Mouse (Mus musculus): Measurements from ENCODE around the gene Ugt1a8.

Gene Ugt1a8

GRCm38 (mm10) chr1:88179657-88180056, 92.0 kb downstream of the Ugt1a8 start:
- no peak for DNase-seq (ENCODE audit: low read depth, low spot score)

- DNase-seq (ENCODE audit: low read depth, low spot score): no peak
Observed at GRCm38 (mm10) chr1:88186325-88186935, 98.8 kb downstream of the Ugt1a8 start.

DNA sequence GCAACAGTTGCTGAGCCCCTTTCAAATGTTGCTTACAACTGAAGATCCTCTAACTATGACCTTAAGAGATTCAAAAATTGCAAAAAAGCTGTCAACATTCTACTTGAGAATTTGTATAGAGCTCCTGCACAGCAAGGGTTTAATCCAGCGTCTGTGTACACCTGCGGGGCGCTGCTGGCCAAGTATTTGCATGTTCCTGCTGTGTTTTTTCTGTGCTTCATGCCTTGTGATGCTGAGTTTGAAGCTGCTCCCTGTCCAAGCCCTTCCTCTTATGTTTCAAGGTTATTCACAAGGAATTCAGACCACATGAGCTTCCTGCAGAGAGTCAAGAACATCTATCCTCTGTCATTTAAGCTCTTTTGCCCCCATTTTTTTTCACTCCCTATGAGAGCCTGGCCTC, 104.5 kb downstream of the Ugt1a8 start:
- no peak for DNase-seq (ENCODE audit: low read depth, low spot score)

GRCm38 (mm10) chr1:88195687-88196086, 108.1 kb downstream of the Ugt1a8 start:
- no peak for DNase-seq (ENCODE audit: low read depth, low spot score)

DNA sequence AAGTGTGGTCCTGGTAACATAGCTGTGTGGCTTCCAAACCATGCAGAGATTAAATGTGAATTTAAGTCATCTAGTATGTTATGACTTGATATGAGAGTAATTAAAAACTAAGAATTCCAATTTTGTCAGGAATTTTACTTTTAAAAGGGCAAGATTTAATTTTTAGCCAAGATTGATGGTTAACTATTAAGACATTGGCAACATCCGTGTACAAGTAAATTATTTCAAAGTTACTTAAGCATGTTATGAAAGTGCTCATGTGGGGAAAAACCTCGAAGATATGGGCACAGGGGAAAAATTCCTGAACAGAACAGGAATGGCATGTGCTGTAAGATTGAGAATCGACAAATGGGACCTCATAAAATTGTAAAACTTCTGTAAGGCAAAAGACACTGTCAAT, 109.8 kb downstream of the Ugt1a8 start:
- no peak for DNase-seq (ENCODE audit: low read depth, low spot score)

- DNase-seq (ENCODE audit: low read depth, low spot score): no peak
Observed at GRCm38 (mm10) chr1:88199996-88200395, 112.4 kb downstream of the Ugt1a8 start.

DNA sequence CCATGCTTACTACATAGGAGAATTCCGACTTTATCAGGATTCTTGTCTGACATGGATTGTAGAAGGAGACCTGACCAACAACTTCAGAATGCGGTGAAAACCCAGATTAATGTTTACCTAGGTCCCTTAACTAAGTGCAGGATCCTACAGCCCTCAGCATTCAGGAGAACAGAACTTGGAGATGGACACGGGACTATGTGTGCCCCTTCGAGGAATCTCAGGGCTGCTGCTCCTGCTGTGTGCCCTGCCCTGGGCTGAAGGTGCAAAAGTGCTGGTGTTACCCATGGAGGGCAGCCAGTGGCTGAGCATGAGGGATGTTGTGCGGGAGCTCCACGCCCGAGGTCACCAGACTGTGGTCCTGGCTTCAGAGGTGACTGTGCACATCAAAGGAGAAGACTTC, 112.8 kb downstream of the Ugt1a8 start, which contains the start of gene Ugt1a2:
Gene Ugt1a2 (plus strand): TSS at position 146 of the 400 bp plus-strand sequence.
- no peak for DNase-seq (ENCODE audit: low read depth, low spot score)

DNA sequence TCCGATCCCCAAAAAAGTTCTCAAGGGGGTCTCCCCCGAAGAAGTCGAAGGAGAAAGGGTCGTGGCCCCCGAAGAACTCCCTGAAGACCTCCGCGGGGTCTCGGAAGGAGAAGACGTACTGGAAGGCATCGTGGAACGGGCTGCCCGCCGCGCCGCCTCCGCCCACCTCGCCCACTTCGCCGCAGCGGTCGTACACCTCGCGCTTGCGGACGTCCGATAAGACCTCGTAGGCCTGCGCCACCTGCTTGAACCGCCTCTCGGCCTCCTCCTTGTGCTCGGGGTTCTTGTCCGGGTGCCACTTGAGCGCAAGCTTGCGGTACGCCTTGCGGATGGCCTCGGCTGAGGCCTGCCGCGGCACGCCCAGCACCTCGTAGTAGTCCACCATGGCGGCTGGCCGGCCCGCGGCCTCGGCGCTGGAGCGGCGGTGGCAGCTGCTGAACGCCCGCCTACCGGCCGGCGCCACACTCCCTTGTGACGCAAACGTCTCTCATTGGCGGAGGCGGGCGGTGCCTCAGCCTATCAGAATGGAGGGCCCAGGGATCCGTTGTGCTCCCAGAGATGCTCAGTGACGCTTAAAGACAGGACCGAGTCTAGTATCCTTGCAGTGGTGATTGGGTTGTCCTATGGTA, 117.8 kb downstream of the Ugt1a8 start, which contains the start of gene Dnajb3:
Gene Dnajb3 (minus strand): TSS at position 489 of the 629 bp plus-strand sequence.
- peak; percentile 27 for DNase-seq (ENCODE audit: low read depth, low spot score)

DNA sequence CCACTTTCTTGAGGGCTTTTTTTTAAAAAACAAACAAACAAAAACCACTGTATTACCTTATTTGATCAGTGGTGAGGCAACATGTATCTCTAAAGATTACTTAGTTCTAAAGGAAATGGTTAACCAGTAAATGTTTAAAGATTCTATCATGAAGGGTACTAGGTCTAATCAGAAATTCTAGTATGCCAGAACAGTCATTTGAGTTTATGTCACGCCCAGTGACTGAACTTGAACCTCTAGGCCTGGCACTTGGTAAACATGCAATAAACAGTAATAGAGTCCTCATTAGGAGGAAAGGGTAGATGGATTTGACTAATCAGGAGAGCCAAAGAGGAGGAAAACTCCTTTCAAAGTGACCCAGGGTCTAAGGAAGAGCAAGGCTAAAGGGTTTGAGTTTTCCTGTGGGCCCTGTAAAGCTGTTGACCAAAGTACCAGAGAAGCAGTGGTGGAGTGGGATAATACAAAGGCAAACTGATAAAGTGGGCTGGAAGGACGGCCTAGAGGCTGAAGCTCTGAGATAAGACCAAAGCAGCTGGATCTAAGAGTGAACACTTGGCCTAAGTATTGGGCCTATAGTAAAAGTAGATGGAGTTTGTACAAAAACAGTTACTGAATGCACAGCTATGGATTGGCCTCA, 119.3 kb downstream of the Ugt1a8 start:
- DNase-seq (ENCODE audit: low read depth, low spot score): no peak

DNA sequence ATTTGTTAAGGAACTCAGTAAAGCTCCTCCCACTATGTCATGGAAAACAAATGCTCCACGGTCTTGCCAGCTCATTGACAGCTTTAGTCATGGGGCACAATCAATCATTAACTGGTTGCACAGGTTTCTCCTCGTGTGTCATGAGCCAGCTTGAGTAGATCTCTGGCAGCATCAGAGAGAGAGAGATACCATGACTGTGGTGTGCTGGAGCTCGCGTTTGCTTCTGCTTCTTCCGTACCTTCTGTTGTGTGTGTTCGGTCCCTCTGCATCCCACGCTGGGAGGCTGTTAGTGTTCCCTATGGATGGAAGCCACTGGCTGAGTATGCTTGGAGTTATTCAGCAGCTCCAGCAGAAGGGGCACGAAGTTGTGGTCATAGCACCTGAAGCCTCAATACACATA, 124.2 kb downstream of the Ugt1a8 start, which contains the start of gene Ugt1a1:
Gene Ugt1a1 (plus strand): TSS at position 148 of the 400 bp plus-strand sequence.
- DNase-seq (ENCODE audit: low read depth, low spot score): peak; percentile 11

- peak; percentile 14 for DNase-seq (ENCODE audit: low read depth, low spot score)
Observed at GRCm38 (mm10) chr1:88212341-88213045, 124.9 kb downstream of the Ugt1a8 start.

DNA sequence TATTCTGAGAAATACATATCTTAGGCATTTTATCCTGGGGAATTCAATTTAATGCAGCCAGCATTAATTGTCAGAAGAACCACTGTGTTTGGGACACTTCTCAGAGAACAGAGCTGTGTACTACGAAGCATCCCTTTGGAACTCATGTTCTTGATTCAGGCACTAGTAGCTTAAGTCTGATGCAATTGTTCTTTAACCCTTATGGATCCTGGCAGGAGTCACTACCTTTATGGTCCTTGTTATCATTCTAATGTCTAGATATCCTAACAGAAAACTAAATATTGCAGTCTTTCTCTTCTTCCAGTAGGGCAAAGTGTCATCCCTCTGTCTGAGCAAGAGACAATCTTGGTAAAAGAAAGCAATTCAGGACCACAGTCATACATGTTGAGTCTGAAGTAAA, 125.4 kb downstream of the Ugt1a8 start:
- DNase-seq (ENCODE audit: low read depth, low spot score): peak; percentile 2

GRCm38 (mm10) chr1:88213766-88214461, 126.3 kb downstream of the Ugt1a8 start:
- DNase-seq (ENCODE audit: low read depth, low spot score): peak; percentile 23

GRCm38 (mm10) chr1:88214462-88214952, 126.9 kb downstream of the Ugt1a8 start:
- peak; percentile 17 for DNase-seq (ENCODE audit: low read depth, low spot score)

DNA sequence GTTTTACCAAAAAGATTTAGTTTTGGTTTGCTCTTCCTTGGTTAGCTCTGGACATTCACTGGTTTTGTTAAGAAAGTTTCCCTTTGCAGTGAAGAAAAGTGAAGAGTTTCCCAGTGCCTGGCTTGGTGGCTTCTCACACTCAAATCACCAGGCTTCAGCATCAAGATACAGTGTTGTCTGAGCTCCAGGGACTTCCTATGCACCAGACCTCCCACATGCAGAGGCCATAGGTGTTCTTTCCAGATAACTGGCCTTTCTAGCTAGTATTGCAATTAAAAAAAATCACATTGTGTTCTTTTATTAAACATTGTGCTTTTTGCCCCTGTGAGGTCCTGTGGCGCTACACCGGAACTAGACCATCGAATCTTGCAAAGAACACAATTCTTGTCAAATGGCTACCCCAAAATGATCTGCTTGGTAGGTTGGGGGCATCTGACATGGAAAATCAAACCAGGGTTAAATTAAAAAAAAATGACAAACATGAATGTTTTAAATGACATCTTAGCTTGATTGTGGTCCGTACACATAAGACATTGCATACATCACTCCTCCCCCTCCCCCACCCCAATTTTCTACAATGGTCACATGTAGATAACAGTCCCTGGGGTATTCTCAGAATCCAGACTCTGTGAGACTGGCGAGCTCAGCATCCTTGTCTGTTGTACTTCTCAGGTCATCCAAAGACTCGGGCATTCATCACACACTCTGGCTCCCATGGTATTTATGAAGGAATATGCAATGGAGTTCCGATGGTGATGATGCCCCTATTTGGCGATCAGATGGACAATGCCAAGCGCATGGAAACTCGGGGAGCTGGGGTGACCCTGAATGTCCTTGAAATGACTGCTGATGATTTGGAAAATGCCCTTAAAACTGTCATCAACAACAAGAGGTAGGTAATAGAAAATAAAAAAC, 128.1 kb downstream of the Ugt1a8 start:
- DNase-seq (ENCODE audit: low read depth, low spot score): peak; percentile 11

DNA sequence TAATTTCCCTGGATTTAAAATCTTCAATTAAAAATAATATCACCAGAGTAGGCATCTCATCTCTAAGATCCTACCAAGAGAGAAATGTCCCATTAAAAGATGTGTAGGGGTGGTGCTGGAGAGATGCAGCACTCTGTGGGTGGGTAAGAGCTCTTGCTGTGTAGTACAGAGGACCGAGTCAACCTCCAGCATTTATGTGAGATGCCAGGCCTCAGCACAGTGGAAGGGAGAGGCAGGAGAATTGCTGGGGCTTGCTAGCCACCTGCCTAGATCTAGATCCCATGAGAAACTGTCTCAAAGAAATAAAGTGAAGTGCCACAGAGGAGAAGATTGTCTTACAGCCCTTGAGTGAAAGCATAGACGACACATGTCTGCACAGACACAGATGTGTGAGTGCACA, 128.9 kb downstream of the Ugt1a8 start:
- peak; percentile 4 for DNase-seq (ENCODE audit: low read depth, low spot score)

- peak; percentile 3 for DNase-seq (ENCODE audit: low read depth, low spot score)
Observed at GRCm38 (mm10) chr1:88217144-88217543, 129.5 kb downstream of the Ugt1a8 start.

DNA sequence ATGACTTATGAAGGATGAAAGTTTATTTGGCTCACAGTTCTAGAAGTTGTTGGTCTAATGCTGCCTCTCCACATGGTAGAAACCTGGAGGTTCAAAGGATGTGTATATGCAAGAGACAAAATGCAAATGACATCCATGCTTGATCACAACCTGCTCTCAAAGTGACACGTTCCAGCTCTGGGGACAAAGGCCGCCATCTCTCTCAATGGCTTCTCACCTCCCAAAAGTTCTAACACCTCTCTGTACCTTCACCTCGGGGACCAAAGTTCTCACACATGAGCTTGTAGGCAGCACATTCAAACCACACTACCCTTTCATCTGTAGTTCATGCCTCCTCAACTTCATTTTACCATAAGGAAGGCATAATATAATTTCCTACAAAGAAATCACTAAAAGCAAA, 130.0 kb downstream of the Ugt1a8 start:
- peak; percentile 6 for DNase-seq (ENCODE audit: low read depth, low spot score)

DNA sequence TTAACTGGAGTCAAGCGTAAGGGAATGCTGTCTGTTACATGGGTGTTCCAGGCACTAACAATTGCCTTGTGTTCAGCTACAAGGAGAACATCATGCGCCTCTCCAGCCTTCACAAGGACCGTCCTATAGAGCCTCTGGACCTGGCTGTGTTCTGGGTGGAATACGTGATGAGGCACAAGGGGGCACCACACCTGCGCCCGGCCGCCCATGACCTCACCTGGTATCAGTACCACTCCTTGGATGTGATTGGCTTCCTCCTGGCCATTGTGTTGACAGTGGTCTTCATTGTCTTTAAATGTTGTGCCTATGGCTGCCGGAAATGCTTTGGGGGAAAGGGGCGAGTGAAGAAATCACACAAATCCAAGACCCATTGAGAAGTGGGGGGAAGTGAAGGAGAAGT, 130.4 kb downstream of the Ugt1a8 start:
- DNase-seq (ENCODE audit: low read depth, low spot score): peak; percentile 10

DNA sequence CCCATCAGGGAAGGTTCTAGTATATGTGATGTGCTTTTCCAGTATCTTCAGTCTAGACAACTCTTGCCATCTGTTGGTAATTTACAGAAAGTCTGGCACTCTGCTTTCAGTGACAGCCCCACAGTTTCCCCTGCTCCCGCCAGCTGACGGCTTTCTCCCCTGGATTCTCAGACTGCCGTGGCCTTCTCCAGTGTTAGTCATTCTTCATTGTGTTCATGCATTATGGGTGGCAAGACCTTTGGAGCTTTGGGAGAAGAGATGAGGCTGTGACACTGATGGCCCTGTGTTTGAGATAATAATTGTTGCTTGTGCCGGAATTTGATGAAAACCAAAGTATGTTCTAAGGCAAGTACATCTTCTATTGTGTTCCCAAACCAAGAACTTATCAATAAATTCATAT, 131.0 kb downstream of the Ugt1a8 start:
- no peak for DNase-seq (ENCODE audit: low read depth, low spot score)
